ENCODE assay signal across 8 mouse cellular contexts in genomic region chrX:6400398-6401020, GRCm38 (mm10). TPM values are rescaled to one million over a fixed set of nuclear protein-coding genes. Genes with fewer than 3 reads are reported as not detected.
A peak's percentile ranks its signal among the peaks of the same experiment; 100 is the strongest.
DNase-seq lines count a peak whose midpoint lies in the region; ATAC-seq lines count a peak whose summit lies in the region.

No protein-coding gene starts in this region.

- H3K9ac ChIP-seq in intestine, embryonic 16.5 days (ENCODE audit: low read depth, low read length): peak overlapping the region; percentile 74
- peak overlapping the region; percentile 55; the same call in 1 of the 2 replicates for H3K9ac ChIP-seq in stomach, embryonic 14.5 days (replicated peaks; ENCODE audit: low read depth, low read length)

- peak overlapping the region; percentile 64 for H3K4me3 ChIP-seq in intestine, embryonic 16.5 days (ENCODE audit: low read length)
- H3K4me3 ChIP-seq in stomach, embryonic 14.5 days (ENCODE audit: low read depth, low read length): peak overlapping the region; percentile 56

- peak overlapping the region; percentile 69 for H3K27ac ChIP-seq in intestine, embryonic 16.5 days (ENCODE audit: low read length)
- peak overlapping the region; percentile 66 for H3K27ac ChIP-seq in stomach, embryonic 14.5 days (ENCODE audit: low read length)

- H3K27me3 ChIP-seq in intestine, embryonic 16.5 days (replicated peaks; ENCODE audit: control insufficient read depth, insufficient read depth, low read length): no peaks in the 10 kb centered on the region
- H3K27me3 ChIP-seq in stomach, embryonic 14.5 days (ENCODE audit: control insufficient read depth, insufficient read depth, low read length): no peaks in the 10 kb centered on the region

- peak; percentile 52 for ATAC-seq in intestine, embryonic 16.5 days
- 0 out of 2 replicates have a peak, but pooled peaks have one; percentile 20 for ATAC-seq in stomach, embryonic 14.5 days (ENCODE audit: insufficient number of reproducible peaks, insufficient read depth, low FRiP score, low read depth)

- no peaks in the 10 kb centered on the region for H3K4me1 ChIP-seq in intestine, embryonic 16.5 days (ENCODE audit: control insufficient read depth, insufficient read depth, low read length)
- no peaks in the 10 kb centered on the region for H3K4me1 ChIP-seq in stomach, embryonic 14.5 days (ENCODE audit: control insufficient read depth, insufficient read depth, low read length)

- H3K9me3 ChIP-seq in intestine, embryonic 16.5 days (ENCODE audit: control insufficient read depth, low read length): no peaks in the 10 kb centered on the region
- H3K9me3 ChIP-seq in stomach, embryonic 14.5 days (ENCODE audit: control insufficient read depth, low read depth, low read length): no peaks in the 10 kb centered on the region

- peak; percentile 7 for DNase-seq in ovary, postnatal 10 days (ENCODE audit: low spot score)
- no peak for DNase-seq in ovary, adult 18-20 months (ENCODE audit: low spot score)
- peak; percentile 21 to 36 for DNase-seq in cerebellum, postnatal 10 days
- DNase-seq in gastrocnemius, postnatal 4 days (ENCODE audit: low spot score in 2 of 2): peak; percentile 15 to 22
- DNase-seq in lung, postnatal 10 days: peak; percentile 35
- no peak for DNase-seq in urinary bladder, postnatal 36 days (ENCODE audit: low spot score in 2 of 2)

- 10% methylated on average over 35 of the region's 49 CpGs for WGBS in intestine, embryonic 16.5 days
- WGBS in stomach, embryonic 14.5 days: 17% methylated on average over 36 of the region's 49 CpGs

- H3K4me2 ChIP-seq in intestine, embryonic 16.5 days (ENCODE audit: low read depth, low read length): peak overlapping the region; percentile 61
- peak overlapping the region; percentile 47 for H3K4me2 ChIP-seq in stomach, embryonic 14.5 days (replicated peaks; ENCODE audit: low read depth, low read length)

- no peaks in the 10 kb centered on the region for H3K36me3 ChIP-seq in intestine, embryonic 16.5 days (ENCODE audit: control insufficient read depth, insufficient read depth, low read length)
- no peaks in the 10 kb centered on the region for H3K36me3 ChIP-seq in stomach, embryonic 14.5 days (ENCODE audit: control insufficient read depth, insufficient read depth, low read length)

RNA-seq across cellular contexts. Expression of gene Shroom4, which starts 0.9 kb away (rescaled TPM):
- 1 to 10 TPM; 8.7 to 9.1 TPM for total RNA-seq in gastrocnemius, postnatal 4 days (2021)
- 1.3 and 1.4 TPM in 2 replicates for polyA plus RNA-seq in intestine, embryonic 16.5 days (2015; fragmentation: Nextera tagmentation; extraction: Ambion mirVana)
- 6.1 and 6.7 TPM in 2 replicates for polyA plus RNA-seq in stomach, embryonic 14.5 days (2014; fragmentation: Nextera tagmentation; extraction: Ambion mirVana)

Comparison
In these comparisons a context has a peak if more than half of its experiments do, and no peak if none do; other contexts are left out.
1. DNase-seq: peak in ovary, postnatal 10 days (single experiment), cerebellum, postnatal 10 days (2 of 2), gastrocnemius, postnatal 4 days (2 of 2) and lung, postnatal 10 days (single experiment); none in ovary, adult 18-20 months (single experiment) and urinary bladder, postnatal 36 days (0 of 2).